Mouse (Mus musculus) heart, postnatal 4 days (tissue): ENCODE measurements around the gene H13. TPM values are rescaled to one million over a fixed set of nuclear protein-coding genes. Genes with fewer than 3 reads are reported as not detected.
"Not testable (repeated sequence)": the region's sequence is repeated elsewhere in the genome, so short reads cannot be mapped to it uniquely, and the experiment has no call there.

ENCODE experiments used
- DNase-seq: peaks from one replicate; pipeline ENCODE4 v3.0.0; 2021
- total RNA-seq, 2 experiments: library from RNA; stranded (reverse); gene quantifications; 2 replicates each; pipeline ENCODE4 v1.2.3; 2021

H13 gene
- total RNA-seq, 2 experiments from 2014 or later, result 54.1 to 54.2 TPM

- not testable (repeated sequence) for DNase-seq
Observed at GRCm38 (mm10) chr2:152666191-152666590, 3.1 kb upstream of the H13 start.

GRCm38 (mm10) chr2:152669639-152670484 is 601 bp downstream of the H13 start:
- peak; percentile 37 for DNase-seq

GRCm38 (mm10) chr2:152670983-152671641 is 1.9 kb downstream of the H13 start:
- no peak for DNase-seq

DNA sequence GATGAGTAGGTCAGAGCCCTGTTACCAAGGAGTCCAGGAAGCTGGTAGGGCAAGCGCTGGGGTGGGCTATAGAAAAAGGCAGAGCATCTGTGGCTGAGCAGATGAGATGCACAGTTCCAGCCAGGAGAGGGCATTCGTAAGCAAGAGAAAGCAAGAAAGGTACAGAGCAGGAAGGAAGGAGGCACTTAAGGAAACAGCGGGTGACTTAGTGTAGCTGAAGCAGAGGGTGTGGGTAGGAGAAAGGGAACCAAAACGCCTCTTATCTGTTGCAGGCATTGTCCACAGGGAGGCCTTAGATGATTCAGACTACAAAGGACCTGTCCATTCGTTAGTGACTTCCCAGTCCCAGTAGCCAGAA is 2.4 kb downstream of the H13 start:
- peak; percentile 39 for DNase-seq

GRCm38 (mm10) chr2:152672166-152672565 is 2.9 kb downstream of the H13 start:
- no peak for DNase-seq

DNA sequence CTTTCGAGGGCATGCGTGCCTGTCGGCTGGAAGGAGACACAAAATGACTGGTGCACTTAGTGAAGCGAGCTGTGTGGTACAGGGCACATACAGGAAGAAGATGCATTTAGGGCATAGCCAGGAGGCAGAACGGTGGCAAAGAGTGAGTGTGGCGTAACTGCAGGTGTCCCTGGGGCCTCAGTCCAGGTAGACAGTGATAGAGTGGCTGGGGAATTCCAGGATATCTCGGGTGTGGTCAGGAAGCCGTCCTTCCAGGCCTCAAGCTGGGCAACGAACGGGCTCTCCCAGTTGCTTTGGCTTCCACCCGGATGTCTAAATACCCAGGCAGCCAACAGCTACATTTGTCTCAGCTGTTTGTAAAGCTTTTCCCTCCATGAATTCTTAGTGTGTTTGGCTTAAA is 4.9 kb downstream of the H13 start:
- DNase-seq, result no peak

DNA sequence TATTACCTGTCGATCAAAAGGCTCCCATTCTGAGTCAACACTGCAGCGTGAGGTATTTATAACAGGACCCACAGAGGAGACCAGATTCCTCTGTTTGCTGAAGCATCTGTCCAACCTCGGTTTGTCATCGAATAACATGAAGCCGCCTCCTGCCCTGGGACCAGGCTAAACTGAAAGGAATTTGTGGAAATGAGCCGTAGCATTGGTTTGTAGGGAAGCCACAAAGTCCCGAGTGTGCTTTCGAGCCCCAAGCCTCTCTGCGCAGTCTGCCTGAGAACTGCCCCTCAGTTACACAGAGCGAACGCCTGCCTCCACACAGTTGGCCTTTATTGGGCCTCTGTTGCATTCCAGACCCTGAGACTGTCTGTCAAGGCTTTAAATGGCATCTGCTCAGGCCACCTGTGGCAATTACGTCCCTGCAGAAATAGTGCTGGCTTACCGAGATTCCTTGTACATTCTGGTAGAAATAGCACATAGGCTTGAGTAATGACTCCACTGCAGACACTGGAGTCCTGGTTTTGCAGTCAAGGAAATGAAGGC is 6.1 kb downstream of the H13 start:
- no peak for DNase-seq

DNA sequence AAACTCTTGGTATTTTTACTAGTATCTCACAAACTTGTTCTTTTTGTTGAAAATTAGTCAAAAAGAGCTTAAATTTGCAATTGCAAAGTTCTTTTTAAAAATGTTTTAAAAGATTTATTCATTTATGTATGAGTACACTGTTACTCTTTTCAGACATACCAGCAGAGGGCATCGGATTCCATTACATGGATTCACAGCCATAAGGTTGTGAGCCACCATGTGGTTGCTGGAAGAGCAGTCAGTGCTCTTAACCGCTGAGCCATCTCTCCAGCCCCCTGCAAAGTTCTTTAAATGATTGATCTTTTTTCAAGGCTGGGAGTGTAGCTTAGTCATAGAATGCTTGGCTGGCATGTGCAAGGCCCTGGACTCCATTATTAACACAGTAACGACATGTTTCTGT is 9.0 kb downstream of the H13 start:
- peak; percentile 52 for DNase-seq

GRCm38 (mm10) chr2:152678925-152679324 is 9.7 kb downstream of the H13 start:
- no peak for DNase-seq

DNA sequence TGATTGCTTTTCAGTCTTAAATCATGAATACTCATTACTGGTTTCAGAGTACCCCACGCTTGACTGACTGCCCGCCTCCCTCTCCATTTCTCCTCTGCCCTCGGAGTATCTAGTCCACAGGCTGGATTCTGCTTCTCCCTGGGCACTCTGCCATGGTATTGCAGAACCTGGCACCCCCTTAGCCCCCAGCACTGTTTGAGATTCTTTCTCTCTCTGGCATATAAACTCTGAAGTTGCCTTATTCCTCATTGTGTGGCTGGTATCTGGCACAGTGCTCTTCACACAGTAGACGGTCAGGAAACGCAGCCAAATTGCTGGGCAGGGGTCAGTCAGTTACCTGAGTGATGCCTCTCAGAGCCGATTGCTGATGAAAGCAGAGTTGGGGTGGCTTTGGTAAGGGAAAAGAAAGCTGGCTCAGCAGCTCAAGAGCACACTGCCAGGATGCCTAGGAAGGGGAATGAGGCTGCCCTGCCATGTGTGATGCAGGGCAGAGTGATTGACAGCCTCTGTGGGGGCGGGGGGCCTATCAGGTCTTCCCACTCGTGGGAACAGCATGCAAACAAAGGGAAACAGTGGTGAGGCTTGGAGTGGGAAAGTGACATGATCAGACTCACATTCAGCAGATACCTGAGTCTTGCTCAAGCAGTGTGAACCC is 10.6 kb downstream of the H13 start:
- DNase-seq, result no peak

GRCm38 (mm10) chr2:152683086-152683485 is 13.8 kb downstream of the H13 start:
- no peak for DNase-seq

DNA sequence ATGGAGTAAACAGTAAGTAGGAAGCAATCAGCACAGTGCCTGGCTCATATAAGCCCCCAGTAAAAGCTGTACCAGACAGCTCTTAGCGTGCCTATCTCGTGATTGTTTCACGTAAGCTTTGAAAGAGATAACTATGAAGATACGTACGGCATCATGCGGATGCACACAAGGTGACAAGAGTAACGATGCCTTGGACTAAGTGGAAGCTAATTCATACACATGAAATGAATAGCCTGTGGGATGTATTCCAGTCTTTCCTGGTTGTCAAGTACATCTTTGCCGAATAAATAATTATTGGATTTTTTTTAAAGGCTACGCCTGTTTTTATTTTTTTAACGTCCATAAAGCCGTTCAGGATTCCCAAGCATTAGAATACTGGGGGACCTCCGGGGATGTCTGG is 17.1 kb downstream of the H13 start:
- DNase-seq, result no peak

DNA sequence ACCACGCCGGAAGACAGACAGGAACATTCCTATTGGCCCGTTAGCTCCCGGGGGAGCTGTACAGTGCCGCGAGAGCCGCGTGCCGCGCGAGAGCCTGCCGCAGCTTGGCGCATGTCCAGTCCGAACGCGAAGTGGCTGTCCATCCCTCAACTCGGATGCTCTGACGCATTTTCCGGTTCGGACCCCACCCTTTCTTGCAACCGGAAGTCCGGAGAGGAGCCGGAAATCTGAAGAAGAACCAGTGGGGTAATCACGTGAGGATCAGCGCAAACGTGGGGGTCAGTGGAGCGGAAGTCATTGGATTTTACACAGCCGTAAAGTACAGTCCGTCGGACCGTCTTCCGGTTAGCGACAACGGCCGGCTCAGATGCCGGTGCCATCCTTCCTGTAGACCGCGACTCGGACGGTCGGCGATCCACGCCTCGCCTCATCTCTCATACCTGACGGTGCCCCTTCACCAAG is 17.6 kb downstream of the H13 start, which contains the start of gene Mcts2:
Gene Mcts2, plus strand, starts transcription at position 230 of the 462 bp plus-strand sequence.
- peak; percentile 96 for DNase-seq

DNA sequence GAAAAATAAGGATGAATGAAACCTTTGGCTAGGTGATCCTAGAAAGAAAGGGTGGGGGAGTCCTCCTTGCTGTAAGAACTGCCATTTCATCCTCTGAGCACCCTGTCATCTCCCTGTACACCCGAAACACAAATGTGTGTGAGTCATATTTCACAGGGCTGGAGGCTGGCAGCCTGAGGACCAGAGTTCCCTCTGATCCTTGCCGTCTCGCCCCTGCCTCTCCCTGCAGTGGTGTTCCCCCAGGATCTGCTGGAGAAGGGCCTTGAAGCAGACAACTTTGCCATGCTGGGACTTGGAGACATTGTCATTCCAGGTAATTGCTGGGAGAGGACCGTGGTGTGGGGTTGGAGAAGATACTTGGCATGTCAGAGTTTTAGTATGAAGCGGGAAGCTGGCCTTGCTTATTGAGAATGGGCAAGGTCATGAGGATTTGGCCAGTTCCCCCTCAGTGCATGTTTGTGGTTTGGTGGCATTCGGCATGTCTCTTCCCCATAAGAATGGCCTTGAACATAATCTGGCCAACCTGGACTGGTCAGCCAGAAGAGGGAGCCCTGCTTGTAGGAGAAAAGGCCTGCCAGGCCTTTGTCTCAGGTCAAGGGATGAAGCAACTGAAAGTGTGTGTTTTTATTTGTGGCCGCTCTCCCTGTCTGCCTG is 22.4 kb downstream of the H13 start:
- no peak for DNase-seq

DNA sequence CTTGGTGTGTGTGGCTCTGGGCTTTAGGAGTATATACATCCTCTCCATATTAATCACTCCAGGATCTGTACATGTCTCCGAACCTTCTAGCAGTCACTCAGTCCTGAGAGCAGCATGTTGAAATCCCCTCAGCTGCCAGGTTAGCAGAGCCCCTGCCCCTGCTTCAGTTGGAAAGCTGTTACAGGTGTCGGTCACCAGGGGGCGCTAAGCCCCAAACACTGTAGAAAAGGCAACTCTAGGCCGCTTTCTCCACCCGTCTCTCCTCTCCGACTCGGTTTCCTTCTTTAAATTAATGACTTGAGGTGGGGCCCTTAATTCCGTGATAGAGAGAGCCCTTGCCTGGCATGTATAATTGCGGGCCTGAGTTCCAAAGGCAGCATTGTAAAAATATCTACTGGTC is 24.0 kb downstream of the H13 start:
- DNase-seq, result peak; percentile 81

DNA sequence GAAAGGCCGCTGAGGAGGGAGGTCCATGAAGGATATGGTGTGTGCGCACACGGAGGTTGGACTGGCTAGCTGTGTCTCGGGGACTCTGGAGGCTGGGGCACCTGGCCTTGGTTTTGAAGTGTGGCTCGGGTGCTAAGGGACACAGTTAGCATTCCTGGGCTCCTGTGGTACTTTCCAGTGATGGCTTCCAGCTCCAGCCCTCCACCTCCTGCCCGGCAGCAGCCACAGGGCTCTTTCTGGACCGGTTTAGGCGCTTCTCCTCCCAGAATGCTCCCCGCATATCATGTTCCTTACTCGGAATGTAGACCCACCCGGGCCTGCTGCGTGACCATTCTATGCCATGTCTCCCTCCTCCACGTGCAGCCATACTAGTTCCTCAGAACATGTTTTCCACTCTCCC is 24.5 kb downstream of the H13 start:
- no peak for DNase-seq

- no peak for DNase-seq
Observed at GRCm38 (mm10) chr2:152694708-152695107, 25.4 kb downstream of the H13 start.

- no peak for DNase-seq
Observed at GRCm38 (mm10) chr2:152696016-152696415, 26.8 kb downstream of the H13 start.

DNA sequence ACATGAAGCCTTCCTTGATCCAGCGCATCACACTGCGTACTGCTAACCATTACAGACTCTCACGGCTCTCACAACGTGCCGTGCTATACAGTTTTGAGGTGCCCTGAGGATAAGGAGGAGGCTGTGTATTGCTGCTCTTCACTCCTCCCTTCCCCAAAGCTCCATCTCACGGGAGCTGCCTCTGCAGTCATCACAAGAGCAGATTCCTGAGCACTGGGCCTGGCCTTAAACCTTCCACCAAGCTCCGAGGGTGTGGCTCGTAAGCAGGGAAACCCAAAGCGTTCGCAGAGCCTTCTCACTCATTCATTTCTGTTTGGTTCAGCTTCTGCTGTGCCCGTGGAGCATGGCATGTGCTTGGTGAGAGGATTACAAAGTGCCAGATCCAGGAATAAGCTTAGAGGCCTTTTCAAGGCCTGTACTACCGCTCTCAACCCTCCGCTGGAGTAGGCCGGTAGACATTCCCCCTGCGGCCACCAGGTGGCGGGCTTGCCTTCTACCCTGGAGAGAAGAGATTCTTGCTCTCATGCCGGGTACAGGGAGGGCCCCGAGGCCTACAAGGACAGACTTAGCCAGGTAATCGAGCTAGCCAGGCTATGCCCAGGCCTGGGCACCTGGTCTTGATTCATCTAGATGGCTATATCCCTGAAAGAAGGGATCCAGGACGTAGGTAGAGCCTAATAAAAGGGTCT is 27.4 kb downstream of the H13 start:
- peak; percentile 97 for DNase-seq

DNA sequence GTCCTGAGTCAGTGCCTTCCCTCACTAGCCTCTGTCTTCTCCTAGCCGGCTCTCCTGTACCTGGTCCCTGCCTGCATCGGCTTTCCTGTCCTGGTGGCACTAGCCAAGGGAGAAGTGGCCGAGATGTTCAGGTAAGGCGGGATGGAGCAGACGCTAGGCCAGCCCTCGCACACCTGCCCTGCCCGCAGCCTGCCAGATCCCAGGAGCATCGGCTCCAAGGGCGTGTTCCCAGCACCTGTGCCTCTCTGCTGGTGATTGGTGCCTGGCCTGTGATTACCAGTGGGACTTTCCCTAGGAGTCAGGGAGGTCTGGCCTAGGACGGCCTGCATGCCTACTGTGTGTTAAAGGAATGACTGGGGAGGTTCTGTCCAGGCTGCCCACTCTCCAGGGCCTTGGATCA is 30.9 kb downstream of the H13 start:
- DNase-seq, result no peak

- DNase-seq, result no peak
Observed at GRCm38 (mm10) chr2:152700725-152701124, 31.5 kb downstream of the H13 start.
